Mouse (Mus musculus): ENCODE data around the gene Zfp712.

- no peak for TF ChIP-seq CTCF (IDR thresholded peaks at IDR 0.05; ENCODE audit: control insufficient read depth, insufficient read depth, insufficient replicate concordance, low read depth, low read length)
- TF ChIP-seq POLR2A (IDR thresholded peaks at IDR 0.05; ENCODE audit: control insufficient read depth, low read depth, low read length): peak; percentile 57; the same call in 1 of the 2 replicates
Observed at GRCm38 (mm10) chr13:67062427-67062826, 1.5 kb upstream of the Zfp712 start.
